Mouse (Mus musculus) heart, postnatal 0 days (tissue): ENCODE results near the gene Irf2. TPM values are rescaled to one million over a fixed set of nuclear protein-coding genes. Genes with fewer than 3 reads are reported as not detected.

Experiments
- ATAC-seq: fragments of 200-750 bp; cut with Nextera tagmentation; 2 replicates; pipeline ENCODE4 v1.8.0; 2017; ENCODE audit warnings: low read depth, moderate number of reproducible peaks, moderate library complexity; ENCODE audit not compliant: insufficient read depth
- DNase-seq: peaks from one replicate; pipeline ENCODE4 v3.0.0-alpha.2; 2016; ENCODE audit warnings: low spot score
- H3K27ac ChIP-seq: fragments of 300-500 bp; sonication (generic); 2 replicates; pipeline ENCODE4 v1.5.1; 2014; ENCODE audit warnings: low read depth, mild to moderate bottlenecking
- H3K27me3 ChIP-seq: fragments of 300-500 bp; sonication (generic); 2 replicates; pipeline ENCODE4 v1.6.1; 2014; ENCODE audit warnings: low read length, mixed read lengths; ENCODE audit not compliant: control insufficient read depth, insufficient read depth
- H3K36me3 ChIP-seq: fragments of 300-500 bp; sonication (generic); replicated peaks from 2 replicates; pipeline ENCODE4 v1.6.1; 2014; ENCODE audit warnings: low read length, mixed read lengths; ENCODE audit not compliant: control insufficient read depth, insufficient read depth
- H3K4me1 ChIP-seq: fragments of 300-500 bp; sonication (generic); 2 replicates; pipeline ENCODE4 v1.6.1; 2014; ENCODE audit warnings: antibody characterized with exemption; ENCODE audit not compliant: control insufficient read depth, insufficient read depth
- H3K4me2 ChIP-seq: fragments of 300-500 bp; sonication (generic); 2 replicates; pipeline ENCODE4 v1.6.1; 2014; ENCODE audit warnings: low read depth, mild to moderate bottlenecking, low read length, moderate library complexity
- H3K4me3 ChIP-seq: fragments of 300-500 bp; sonication (generic); 2 replicates; pipeline ENCODE4 v1.5.1; 2014; ENCODE audit warnings: low read depth, low read length
- H3K9ac ChIP-seq: fragments of 300-500 bp; sonication (generic); replicated peaks from 2 replicates; pipeline ENCODE4 v1.6.1; 2014; ENCODE audit warnings: low read depth, low read length, mixed read lengths
- H3K9me3 ChIP-seq: fragments of 300-500 bp; sonication (generic); replicated peaks from 2 replicates; pipeline ENCODE4 v1.6.1; 2016; ENCODE audit warnings: low read length; ENCODE audit not compliant: control insufficient read depth
- CTCF ChIP-seq: IDR thresholded peaks from 2 replicates; pipeline ENCODE4 v1.5.1; 2016; ENCODE audit warnings: antibody characterized with exemption, control low read depth, low read depth
- EP300 ChIP-seq: IDR thresholded peaks from 2 replicates; pipeline ENCODE4 v1.6.1; 2016; ENCODE audit warnings: antibody characterized with exemption, low read depth
- WGBS: fragments of 180-500 bp; shearing (Covaris S2); extraction: QIAGEN DNeasy Blood & Tissue Kit; methylation state at CpG from one replicate; pipeline ENCODE4 v1.1.7; 2014; 5-methylcytosine and 5-hydroxymethylcytosine counted together
- polyA plus RNA-seq: library from polyadenylated mRNA; unstranded; fragments of >200 nt; fragmentation: Nextera tagmentation; extraction: Ambion mirVana; gene quantifications from 2 replicates; pipeline ENCODE4 v1.2.1, GENCODE M21; 2015
- total RNA-seq: library from RNA; depleted of rRNA; stranded (reverse); fragments of >200 nt; gene quantifications from 2 replicates; pipeline ENCODE4 v1.2.3, GENCODE M21; 2014; ENCODE audit warnings: low replicate concordance

Gene Irf2
- total and polyA plus RNA-seq, 2 experiments from 2014 or later, result 4.6 to 22.2 TPM

DNA sequence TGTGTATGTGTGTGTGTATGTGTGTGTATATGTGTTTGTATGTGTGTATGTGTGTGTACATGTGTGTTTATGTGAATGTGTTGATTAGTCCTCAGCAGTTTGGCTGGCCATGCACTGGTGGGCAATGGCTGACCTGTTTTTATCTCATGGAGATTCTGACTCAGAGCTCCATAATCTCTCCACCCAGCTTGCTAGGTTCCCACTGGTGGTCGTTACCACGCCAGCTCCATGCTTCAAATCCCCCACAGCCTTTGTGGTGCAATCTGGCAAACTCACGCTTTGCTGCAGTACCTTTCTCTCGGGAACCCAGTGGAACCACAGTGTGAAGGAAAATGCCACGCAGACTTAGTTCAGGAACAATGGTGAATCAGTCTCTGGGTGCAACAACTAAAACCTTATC, 54.8 kb downstream of the Irf2 start:
- no peak for DNase-seq
- TF ChIP-seq EP300 (no peak), CTCF (no peak)
- no peaks in the 10 kb centered on the region for H3K9me3 ChIP-seq
- H3K9ac ChIP-seq, result no peak overlapping the region
- peaks cover 29% of the 10 kb centered on the region for H3K36me3 ChIP-seq
- no peak overlapping the region for H3K27ac ChIP-seq
- no peak for ATAC-seq
- H3K4me2 ChIP-seq, result no peak overlapping the region
- no peak overlapping the region for H3K4me3 ChIP-seq
- H3K4me1 ChIP-seq, result peaks cover 14% of the 10 kb centered on the region; the same call in 1 of the 2 replicates
- no peaks in the 10 kb centered on the region for H3K27me3 ChIP-seq
- 78% methylated on average over 5 of the region's 5 CpGs for WGBS

DNA sequence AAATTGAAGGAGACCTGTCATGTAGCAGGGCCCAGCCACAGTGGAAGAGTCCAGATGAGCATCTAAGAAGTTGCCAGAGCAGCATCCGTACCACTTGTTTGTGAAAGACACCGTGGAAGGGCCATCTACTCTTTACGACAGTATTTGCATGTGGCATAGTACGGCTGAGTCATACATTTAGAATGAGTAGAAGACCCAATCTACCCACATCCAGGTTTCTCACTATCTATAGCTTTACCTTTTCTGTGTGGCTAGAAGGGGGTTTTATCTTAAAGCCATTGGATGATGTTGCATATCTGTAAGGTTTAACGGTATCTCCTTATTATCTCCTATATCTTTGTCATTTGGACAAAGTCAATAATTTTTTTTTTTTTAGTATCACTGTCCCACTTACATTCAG, 59.7 kb downstream of the Irf2 start:
- no peak overlapping the region for H3K9ac ChIP-seq
- ATAC-seq, result no peak
- 93% methylated on average over 5 of the region's 5 CpGs for WGBS

DNA sequence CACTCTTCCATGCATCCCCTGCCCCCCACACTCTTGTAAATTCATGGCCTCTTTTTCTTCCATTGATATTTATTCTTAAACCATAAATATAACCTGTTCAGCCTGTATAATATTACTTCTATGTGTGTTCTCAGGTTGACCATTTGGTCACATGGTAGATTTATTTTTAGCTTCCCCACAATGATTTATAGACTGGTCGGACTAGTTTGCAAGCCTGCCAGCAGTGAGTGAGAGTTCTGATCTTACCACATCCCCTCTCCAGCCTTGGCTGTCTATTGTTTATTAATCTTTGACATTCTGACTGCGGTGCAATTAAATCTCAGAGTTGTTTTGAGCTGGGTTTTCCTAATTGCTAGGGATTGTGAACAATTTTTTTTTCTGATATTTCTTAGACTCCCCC, 60.2 kb downstream of the Irf2 start:
- Histone ChIP-seq H3K4me2 (no peak overlapping the region), H3K4me3 (no peak overlapping the region), H3K27ac (no peak overlapping the region), H3K4me1 (0 out of 2 replicates have a peak, but pooled peaks cover 3% of the 10 kb centered on the region), H3K9ac (no peak overlapping the region), H3K36me3 (peaks cover 25% of the 10 kb centered on the region), H3K9me3 (no peaks in the 10 kb centered on the region), H3K27me3 (no peaks in the 10 kb centered on the region)
- TF ChIP-seq CTCF (no peak), EP300 (no peak)
- 52% methylated on average over 2 of the region's 2 CpGs for WGBS
- ATAC-seq, result no peak
- DNase-seq, result no peak

More for the DNA sequence above, 59.7 kb downstream of the Irf2 start:
- Histone ChIP-seq H3K27ac (no peak overlapping the region), H3K27me3 (no peaks in the 10 kb centered on the region), H3K4me3 (no peak overlapping the region), H3K9me3 (no peaks in the 10 kb centered on the region), H3K36me3 (peaks cover 28% of the 10 kb centered on the region), H3K4me2 (no peak overlapping the region), H3K4me1 (0 out of 2 replicates have a peak, but pooled peaks cover 3% of the 10 kb centered on the region)
- TF ChIP-seq CTCF (no peak), EP300 (no peak)
- no peak for DNase-seq

GRCm38 (mm10) chr8:46801153-46801684, 61.7 kb downstream of the Irf2 start:
- Histone ChIP-seq H3K4me1 (0 out of 2 replicates have a peak, but pooled peaks cover 3% of the 10 kb centered on the region), H3K9me3 (no peaks in the 10 kb centered on the region; the same call in 1 of the 2 replicates), H3K36me3 (peaks cover 25% of the 10 kb centered on the region), H3K9ac (no peak overlapping the region), H3K27ac (no peak overlapping the region), H3K4me2 (no peak overlapping the region), H3K27me3 (no peaks in the 10 kb centered on the region), H3K4me3 (no peak overlapping the region)
- no peak for TF ChIP-seq EP300
- no peak for ATAC-seq
- no peak for DNase-seq
- 25% methylated on average over 1 of the region's 1 CpGs for WGBS

- Histone ChIP-seq H3K4me2 (no peak overlapping the region), H3K9me3 (no peaks in the 10 kb centered on the region; the same call in 1 of the 2 replicates), H3K27me3 (no peaks in the 10 kb centered on the region), H3K4me3 (no peak overlapping the region), H3K36me3 (peaks cover 26% of the 10 kb centered on the region), H3K27ac (no peak overlapping the region), H3K4me1 (0 out of 2 replicates have a peak, but pooled peaks cover 3% of the 10 kb centered on the region), H3K9ac (no peak overlapping the region)
- no peak for TF ChIP-seq EP300
- TF ChIP-seq CTCF, result no peak
- WGBS, result 67% methylated on average over 2 of the region's 2 CpGs
- DNase-seq, result no peak
- ATAC-seq, result no peak
These were observed 62.5 kb downstream of the Irf2 start for GRCm38 (mm10) chr8:46802009-46802408.

DNA sequence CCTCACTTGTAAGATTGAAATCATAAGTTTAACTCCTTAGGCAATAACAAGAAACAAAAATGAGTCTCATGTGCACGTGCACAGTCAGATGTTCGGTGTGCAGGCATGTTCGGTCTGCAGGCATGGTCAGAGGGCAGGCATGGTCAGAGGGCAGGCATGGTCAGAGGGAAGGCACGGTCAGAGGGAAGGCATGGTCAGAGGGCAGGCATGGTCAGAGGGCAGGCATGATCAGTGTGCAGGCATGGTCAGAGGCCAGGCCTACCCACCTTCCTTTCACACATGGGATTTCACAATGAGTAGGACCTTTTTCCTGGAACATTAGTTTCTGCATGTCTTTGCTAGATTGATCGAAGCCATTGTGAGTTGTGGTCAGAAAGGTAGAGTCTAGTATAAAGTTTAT, 65.2 kb downstream of the Irf2 start:
- Histone ChIP-seq H3K27me3 (no peaks in the 10 kb centered on the region), H3K4me1 (0 out of 2 replicates have a peak, but pooled peaks cover 3% of the 10 kb centered on the region), H3K9me3 (no peaks in the 10 kb centered on the region; the same call in 1 of the 2 replicates), H3K4me3 (no peak overlapping the region), H3K27ac (no peak overlapping the region), H3K9ac (no peak overlapping the region), H3K4me2 (no peak overlapping the region), H3K36me3 (peaks cover 40% of the 10 kb centered on the region)
- TF ChIP-seq EP300, result no peak
- TF ChIP-seq CTCF, result no peak
- 92% methylated on average over 5 of the region's 5 CpGs for WGBS
- DNase-seq (no peak), ATAC-seq (no peak)
